ENCODE assay signal across 8 mouse cellular contexts in genomic region chr9:35342436-35342835, GRCm38 (mm10).
DNase-seq lines count a peak whose midpoint lies in the region; ATAC-seq and TF ChIP-seq lines count a peak whose summit lies in the region.
"Had no signal": no experiment of that assay in that cellular context is flagged by ENCODE, and none has a peak within 500 bp of the region (broad histone marks: within the 10 kb centered on the region; RNA-seq: fewer than 3 reads in every experiment).

No protein-coding gene starts in this region.

- peaks cover 65% of the 10 kb centered on the region for H3K4me1 ChIP-seq in embryonic facial prominence, embryonic 10.5 days
- peaks cover 62% of the 10 kb centered on the region for H3K4me1 ChIP-seq in intestine, embryonic 15.5 days (replicated peaks)
- H3K4me1 ChIP-seq in thymus, adult 2 months (replicated peaks; ENCODE audit: control insufficient read depth, insufficient read depth, low read length), result no peaks in the 10 kb centered on the region

- 55% methylated on average over 2 of the region's 2 CpGs for WGBS in embryonic facial prominence, embryonic 10.5 days
- WGBS in intestine, embryonic 15.5 days, result 41% methylated on average over 2 of the region's 2 CpGs
- 93% methylated on average over 2 of the region's 2 CpGs for WGBS in thymus, adult 2 months

- no peaks in the 10 kb centered on the region for H3K27me3 ChIP-seq in C2C12 (ENCODE audit: control insufficient read depth, insufficient read depth, insufficient read length)
- peaks cover 56% of the 10 kb centered on the region for H3K27me3 ChIP-seq in embryonic facial prominence, embryonic 10.5 days (replicated peaks; ENCODE audit: low read depth, poor library complexity, severe bottlenecking)
- peaks cover 3% of the 10 kb centered on the region; the same call in 1 of the 2 replicates for H3K27me3 ChIP-seq in intestine, embryonic 15.5 days (replicated peaks)
- no peaks in the 10 kb centered on the region for H3K27me3 ChIP-seq in thymus, adult 2 months (ENCODE audit: control insufficient read depth, insufficient read depth, low read length)

- no peaks in the 10 kb centered on the region for H3K79me2 ChIP-seq in C2C12 (ENCODE audit: control insufficient read depth, insufficient read depth)

- peak overlapping the region; percentile 65 for H3K27ac ChIP-seq in embryonic facial prominence, embryonic 10.5 days (replicated peaks)
- peak overlapping the region; percentile 66 for H3K27ac ChIP-seq in intestine, embryonic 15.5 days
- no peak overlapping the region for H3K27ac ChIP-seq in thymus, adult 2 months (ENCODE audit: control insufficient read depth, insufficient read depth, low read length)
- H3K27ac ChIP-seq: macrophage had no signal

- no peaks in the 10 kb centered on the region for H3K36me3 ChIP-seq in C2C12 (ENCODE audit: control insufficient read depth, insufficient read depth)
- no peaks in the 10 kb centered on the region for H3K36me3 ChIP-seq in embryonic facial prominence, embryonic 10.5 days (replicated peaks)
- H3K36me3 ChIP-seq in intestine, embryonic 15.5 days, result no peaks in the 10 kb centered on the region
- no peaks in the 10 kb centered on the region for H3K36me3 ChIP-seq in thymus, adult 2 months (ENCODE audit: control insufficient read depth, insufficient read depth, low read length)

- H3ac ChIP-seq in C2C12 (ENCODE audit: control insufficient read depth, insufficient read length, low read depth), result no peak overlapping the region

- no peak overlapping the region for H3K4me2 ChIP-seq in intestine, embryonic 15.5 days (replicated peaks)

- no peaks in the 10 kb centered on the region for H3K9me3 ChIP-seq in embryonic facial prominence, embryonic 10.5 days
- H3K9me3 ChIP-seq in intestine, embryonic 15.5 days, result no peaks in the 10 kb centered on the region

- no peak overlapping the region for H3K4me3 ChIP-seq in C2C12 (ENCODE audit: insufficient read depth, poor library complexity, severe bottlenecking)
- no peak overlapping the region for H3K4me3 ChIP-seq in embryonic facial prominence, embryonic 10.5 days
- no peak overlapping the region for H3K4me3 ChIP-seq in intestine, embryonic 15.5 days (replicated peaks)
- no peak overlapping the region for H3K4me3 ChIP-seq in thymus, adult 2 months (ENCODE audit: control insufficient read depth, insufficient read depth, low read length)

- no peak overlapping the region for H3K9ac ChIP-seq in intestine, embryonic 15.5 days

- no peaks in the 10 kb centered on the region for H3K79me3 ChIP-seq in C2C12 (ENCODE audit: low read depth)

- ATAC-seq in intestine, embryonic 15.5 days, result peak; percentile 69
- ATAC-seq in erythroblast, adult 5-6 weeks (replicated peaks; ENCODE audit: low FRiP score, poor library complexity, severe bottlenecking), result no peak

- peak; percentile 68 for DNase-seq in 3134 (ENCODE audit: extremely low read depth, insufficient read length, low spot score)
- DNase-seq in embryonic facial prominence, embryonic 10.5 days (ENCODE audit: low spot score), result peak; percentile 30
- no peak for DNase-seq in thymus, adult 2 months
- no peak for DNase-seq in neural tube, embryonic 10.5 days (ENCODE audit: extremely low spot score, low spot score)

- TF ChIP-seq POLR2A in thymus, adult 2 months (IDR thresholded peaks at IDR 0.05; ENCODE audit: control insufficient read depth, extremely low read depth, insufficient read depth, low read length, poor library complexity), result no peak

- TF ChIP-seq CTCF in C2C12 (IDR thresholded peaks at IDR 0.05; ENCODE audit: control insufficient read depth, insufficient read depth, insufficient read length), result no peak
- no peak for TF ChIP-seq CTCF in thymus, adult 2 months (IDR thresholded peaks at IDR 0.05; ENCODE audit: borderline replicate concordance, control insufficient read depth, extremely low read depth, insufficient read depth, low read length, poor library complexity)

TF ChIP-seq in C2C12, 6 proteins besides CTCF, POLR2A, EP300 and RAD21:
- TF ChIP-seq MYOD1 (IDR thresholded peaks at IDR 0.05; ENCODE audit: control insufficient read depth, insufficient read length, low read depth) (peak; percentile 3), USF1 (IDR thresholded peaks at IDR 0.05; ENCODE audit: low read depth) (no peak)

Comparison
In these comparisons a context has a peak if more than half of its experiments do, and no peak if none do; other contexts are left out.
1. DNase-seq: peak in 3134 (single experiment) and embryonic facial prominence, embryonic 10.5 days (single experiment); none in thymus, adult 2 months (single experiment) and neural tube, embryonic 10.5 days (single experiment).